Mouse (Mus musculus) cerebellum, adult 2 months (tissue): ENCODE results near the gene Tcf12.

ENCODE experiments used
- CTCF ChIP-seq: fragments of 200-500 bp; IDR thresholded peaks from 2 replicates; pipeline ENCODE4 v1.5.1; 2011; ENCODE audit warnings: low read depth, mild to moderate bottlenecking, control low read depth, low read length, moderate library complexity, borderline replicate concordance; ENCODE audit not compliant: insufficient read depth
- POLR2A ChIP-seq: fragments of 200-500 bp; IDR thresholded peaks from 2 replicates; pipeline ENCODE4 v1.6.1; 2011; ENCODE audit warnings: low read length, control low read depth, borderline replicate concordance; ENCODE audit not compliant: insufficient read depth

DNA sequence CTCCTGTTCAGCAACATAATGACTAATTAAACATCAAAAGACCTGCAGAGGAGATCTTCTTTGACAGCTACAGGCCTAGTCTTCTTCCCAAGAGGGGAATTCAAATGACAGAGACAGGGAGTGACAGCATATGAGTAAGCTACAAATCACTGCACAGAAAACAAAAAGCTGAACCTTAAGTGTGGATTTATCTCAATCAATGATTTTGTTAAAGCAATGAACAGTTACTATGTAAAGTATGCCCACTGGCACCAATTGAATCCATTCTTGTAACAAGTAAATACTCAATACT lies 195.1 kb downstream of the Tcf12 start:
- TF ChIP-seq CTCF (no peak), POLR2A (no peak)
